Mouse (Mus musculus): ENCODE measurements around the gene Col13a1. TPM values are rescaled to one million over a fixed set of nuclear protein-coding genes. Genes with fewer than 3 reads are reported as not detected.

Col13a1 gene
- polyA plus RNA-seq, 1 experiment from 2014 or later = 1.1 TPM

GRCm38 (mm10) chr10:61999766-62000165 is 20.9 kb upstream of the Col13a1 start:
- no peak overlapping the region for H3K27ac ChIP-seq (replicated peaks)
- no peak overlapping the region for H3K9ac ChIP-seq (replicated peaks)
- H3K36me3 ChIP-seq = no peaks in the 10 kb centered on the region
- no peaks in the 10 kb centered on the region for H3K4me1 ChIP-seq
- H3K4me2 ChIP-seq (replicated peaks) = no peak overlapping the region
- no peak for ATAC-seq (replicated peaks)
- WGBS = 87% methylated on average over 1 of the region's 1 CpGs
- H3K27me3 ChIP-seq = no peaks in the 10 kb centered on the region
- H3K4me3 ChIP-seq = no peak overlapping the region
- H3K9me3 ChIP-seq = no peaks in the 10 kb centered on the region

- Histone ChIP-seq H3K9me3 (no peaks in the 10 kb centered on the region), H3K9ac (replicated peaks) (no peak overlapping the region), H3K4me1 (no peaks in the 10 kb centered on the region), H3K4me2 (replicated peaks) (no peak overlapping the region), H3K4me3 (no peak overlapping the region), H3K27me3 (no peaks in the 10 kb centered on the region), H3K27ac (replicated peaks) (no peak overlapping the region), H3K36me3 (no peaks in the 10 kb centered on the region)
- ATAC-seq (replicated peaks) = no peak
- 29% methylated on average over 11 of the region's 11 CpGs for WGBS
Measured at GRCm38 (mm10) chr10:61991481-61992424, 12.8 kb upstream of the Col13a1 start.

- Histone ChIP-seq H3K36me3 (no peaks in the 10 kb centered on the region), H3K4me2 (replicated peaks) (no peak overlapping the region), H3K9me3 (no peaks in the 10 kb centered on the region), H3K27me3 (peaks cover 58% of the 10 kb centered on the region), H3K9ac (replicated peaks) (no peak overlapping the region), H3K4me1 (peaks cover 20% of the 10 kb centered on the region), H3K4me3 (no peak overlapping the region), H3K27ac (replicated peaks) (no peak overlapping the region)
- WGBS = 4% methylated on average over 7 of the region's 7 CpGs
- peak; percentile 70; the same call in 1 of the 2 replicates for ATAC-seq (replicated peaks)
Measured at GRCm38 (mm10) chr10:61980424-61980823, 1.5 kb upstream of the Col13a1 start.

GRCm38 (mm10) chr10:61978112-61978865 is 619 bp downstream of the Col13a1 start:
- WGBS = under 1% methylated on average over 65 of the region's 65 CpGs
- Histone ChIP-seq H3K27me3 (peaks cover 65% of the 10 kb centered on the region), H3K4me1 (peaks cover 20% of the 10 kb centered on the region), H3K4me3 (peak overlapping the region; percentile 32), H3K27ac (replicated peaks) (no peak overlapping the region), H3K9me3 (no peaks in the 10 kb centered on the region), H3K9ac (replicated peaks) (0 out of 2 replicates have a peak overlapping the region, but pooled peaks have one; percentile 0), H3K36me3 (no peaks in the 10 kb centered on the region), H3K4me2 (replicated peaks) (peak overlapping the region; percentile 50)
- no peak; the same call in 1 of the 2 replicates for ATAC-seq (replicated peaks)

- Histone ChIP-seq H3K9ac (replicated peaks) (no peak overlapping the region), H3K27ac (replicated peaks) (no peak overlapping the region), H3K4me2 (replicated peaks) (peak overlapping the region; percentile 50), H3K4me1 (peaks cover 20% of the 10 kb centered on the region), H3K36me3 (no peaks in the 10 kb centered on the region), H3K9me3 (no peaks in the 10 kb centered on the region), H3K4me3 (peak overlapping the region; percentile 32), H3K27me3 (peaks cover 65% of the 10 kb centered on the region)
- no peak for ATAC-seq (replicated peaks)
- WGBS = 10% methylated on average over 18 of the region's 18 CpGs
Measured at GRCm38 (mm10) chr10:61977392-61978096, 1.4 kb downstream of the Col13a1 start.

GRCm38 (mm10) chr10:61976987-61977386 is 1.9 kb downstream of the Col13a1 start:
- 4% methylated on average over 6 of the region's 6 CpGs for WGBS
- ATAC-seq (replicated peaks) = no peak
- Histone ChIP-seq H3K9ac (replicated peaks) (no peak overlapping the region), H3K9me3 (no peaks in the 10 kb centered on the region), H3K4me3 (no peak overlapping the region), H3K4me1 (peaks cover 20% of the 10 kb centered on the region), H3K27ac (replicated peaks) (no peak overlapping the region), H3K27me3 (peaks cover 65% of the 10 kb centered on the region), H3K4me2 (replicated peaks) (no peak overlapping the region), H3K36me3 (no peaks in the 10 kb centered on the region)

GRCm38 (mm10) chr10:61974581-61974980 is 4.3 kb downstream of the Col13a1 start:
- 73% methylated on average over 2 of the region's 2 CpGs for WGBS
- H3K4me1 ChIP-seq = peaks cover 20% of the 10 kb centered on the region
- H3K4me3 ChIP-seq = no peak overlapping the region
- no peaks in the 10 kb centered on the region for H3K9me3 ChIP-seq
- H3K36me3 ChIP-seq = no peaks in the 10 kb centered on the region
- no peak overlapping the region for H3K9ac ChIP-seq (replicated peaks)
- ATAC-seq (replicated peaks) = no peak
- peaks cover 53% of the 10 kb centered on the region for H3K27me3 ChIP-seq
- no peak overlapping the region for H3K27ac ChIP-seq (replicated peaks)
- no peak overlapping the region for H3K4me2 ChIP-seq (replicated peaks)

GRCm38 (mm10) chr10:61972041-61972440 is 6.9 kb downstream of the Col13a1 start:
- no peaks in the 10 kb centered on the region for H3K9me3 ChIP-seq
- H3K4me1 ChIP-seq = no peaks in the 10 kb centered on the region
- H3K9ac ChIP-seq (replicated peaks) = no peak overlapping the region
- 20% methylated on average over 4 of the region's 4 CpGs for WGBS
- H3K36me3 ChIP-seq = no peaks in the 10 kb centered on the region
- no peak overlapping the region for H3K4me3 ChIP-seq
- peaks cover 28% of the 10 kb centered on the region for H3K27me3 ChIP-seq
- no peak overlapping the region for H3K4me2 ChIP-seq (replicated peaks)
- no peak overlapping the region for H3K27ac ChIP-seq (replicated peaks)
- ATAC-seq (replicated peaks) = no peak

GRCm38 (mm10) chr10:61968003-61968553 is 10.8 kb downstream of the Col13a1 start:
- no peak overlapping the region for H3K4me2 ChIP-seq (replicated peaks)

GRCm38 (mm10) chr10:61967207-61967606 is 11.7 kb downstream of the Col13a1 start:
- Histone ChIP-seq H3K36me3 (no peaks in the 10 kb centered on the region), H3K9ac (replicated peaks) (no peak overlapping the region), H3K4me1 (no peaks in the 10 kb centered on the region), H3K27ac (replicated peaks) (no peak overlapping the region), H3K9me3 (no peaks in the 10 kb centered on the region), H3K4me3 (no peak overlapping the region), H3K4me2 (replicated peaks) (no peak overlapping the region), H3K27me3 (0 out of 2 replicates have a peak, but pooled peaks cover 5% of the 10 kb centered on the region)
- WGBS = 45% methylated on average over 3 of the region's 3 CpGs
- no peak for ATAC-seq (replicated peaks)

More at GRCm38 (mm10) chr10:61968003-61968553, 10.8 kb downstream of the Col13a1 start:
- WGBS = 76% methylated on average over 7 of the region's 7 CpGs
- no peaks in the 10 kb centered on the region for H3K36me3 ChIP-seq
- no peaks in the 10 kb centered on the region for H3K4me1 ChIP-seq
- no peak overlapping the region for H3K27ac ChIP-seq (replicated peaks)
- no peak overlapping the region for H3K4me3 ChIP-seq
- H3K9me3 ChIP-seq = no peaks in the 10 kb centered on the region
- 0 out of 2 replicates have a peak, but pooled peaks cover 5% of the 10 kb centered on the region for H3K27me3 ChIP-seq
- no peak overlapping the region for H3K9ac ChIP-seq (replicated peaks)
- no peak for ATAC-seq (replicated peaks)

- peak; percentile 48; the same call in 1 of the 2 replicates for ATAC-seq (replicated peaks)
- no peak overlapping the region for H3K27ac ChIP-seq (replicated peaks)
- no peaks in the 10 kb centered on the region for H3K27me3 ChIP-seq
- H3K36me3 ChIP-seq = no peaks in the 10 kb centered on the region
- no peak overlapping the region for H3K4me3 ChIP-seq
- no peaks in the 10 kb centered on the region for H3K9me3 ChIP-seq
- H3K4me2 ChIP-seq (replicated peaks) = no peak overlapping the region
- H3K4me1 ChIP-seq = no peaks in the 10 kb centered on the region
- H3K9ac ChIP-seq (replicated peaks) = no peak overlapping the region
- WGBS = 17% methylated on average over 7 of the region's 7 CpGs
Measured at GRCm38 (mm10) chr10:61965386-61965841, 13.5 kb downstream of the Col13a1 start.

Data from forebrain, embryonic 15.5 days (tissue).